Mouse (Mus musculus): ENCODE measurements around the gene Kcnk3.

Gene Kcnk3

DNA sequence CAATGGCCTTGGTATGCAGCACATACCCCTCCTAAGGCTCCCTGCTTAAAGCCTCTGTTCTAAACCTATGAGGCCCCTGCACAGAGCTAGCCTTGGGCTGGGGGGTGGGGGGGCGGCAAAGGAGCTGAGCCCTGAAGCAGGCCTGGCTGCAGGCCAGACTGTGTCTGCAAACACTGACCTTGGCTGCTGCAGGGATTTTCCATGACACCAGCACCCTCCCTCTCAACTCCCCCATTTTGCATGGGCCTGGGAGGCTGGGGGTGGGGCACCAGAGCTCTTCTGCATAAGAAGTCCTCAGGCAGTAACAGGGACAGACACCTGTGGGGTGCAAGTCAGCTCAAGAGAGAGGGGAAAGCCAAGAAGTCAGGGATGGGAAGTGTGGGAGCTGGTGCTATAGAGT, 26.3 kb downstream of the Kcnk3 start:
- no peak for DNase-seq (ENCODE audit: low read depth)

DNA sequence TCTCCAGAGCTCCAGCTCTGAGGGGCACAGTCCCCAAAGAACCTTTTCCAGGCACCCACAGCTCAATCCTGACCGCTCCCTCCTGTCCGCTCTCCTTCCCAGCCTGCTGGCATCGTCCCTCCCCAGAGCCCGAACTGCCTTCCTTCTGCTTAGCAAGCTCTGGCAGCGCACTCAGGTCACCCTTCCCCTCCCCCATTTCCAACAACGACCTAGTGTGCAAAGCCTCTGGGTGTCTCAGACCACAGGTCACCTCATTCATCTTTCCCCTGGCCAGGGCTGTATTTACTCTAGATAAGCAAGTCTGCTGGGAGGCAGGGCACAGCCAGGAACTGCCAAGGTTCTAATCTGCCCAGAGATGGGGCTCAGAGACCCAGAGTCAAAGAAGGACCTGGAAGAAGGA, 27.4 kb downstream of the Kcnk3 start:
- no peak for DNase-seq (ENCODE audit: low read depth)

DNA sequence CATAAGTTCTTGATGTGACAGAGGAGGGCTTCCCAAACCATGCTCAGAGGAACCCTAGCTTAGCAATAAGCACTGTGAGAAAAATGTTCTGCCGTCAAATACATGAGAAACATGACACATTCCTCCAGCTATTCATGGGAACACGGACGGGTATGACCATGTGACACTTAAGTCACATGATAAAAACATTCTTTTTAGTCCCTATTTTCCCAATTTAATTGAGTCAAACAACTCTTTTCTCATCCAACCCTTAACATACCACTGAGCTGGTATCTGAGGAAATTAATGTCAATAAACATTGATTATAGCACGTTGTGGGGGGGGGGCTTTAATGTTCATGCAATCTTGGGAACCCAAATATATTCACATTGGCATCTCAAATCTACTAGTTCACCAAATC, 27.8 kb downstream of the Kcnk3 start:
- no peak for DNase-seq (ENCODE audit: low read depth)

DNA sequence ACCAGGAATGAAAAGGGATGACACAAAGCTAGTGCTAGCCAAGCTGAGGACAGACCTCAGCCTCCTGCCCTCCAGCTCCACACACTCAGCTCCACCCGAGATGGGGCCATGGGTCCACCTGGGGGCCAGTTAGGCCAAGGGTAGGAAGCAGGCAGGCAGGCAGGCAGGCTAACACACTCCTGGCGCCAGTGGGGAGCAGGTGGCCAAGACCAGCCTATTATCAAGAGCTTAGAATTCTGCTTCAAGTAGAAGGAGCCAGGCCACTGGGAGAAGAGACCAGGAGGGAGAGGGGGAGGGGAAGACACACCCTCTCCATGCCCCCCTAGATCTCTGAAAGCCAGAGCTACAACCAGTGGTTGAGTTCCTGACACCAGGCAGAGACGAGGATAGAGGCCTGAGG, 28.7 kb downstream of the Kcnk3 start:
- DNase-seq (ENCODE audit: low read depth), result no peak

DNA sequence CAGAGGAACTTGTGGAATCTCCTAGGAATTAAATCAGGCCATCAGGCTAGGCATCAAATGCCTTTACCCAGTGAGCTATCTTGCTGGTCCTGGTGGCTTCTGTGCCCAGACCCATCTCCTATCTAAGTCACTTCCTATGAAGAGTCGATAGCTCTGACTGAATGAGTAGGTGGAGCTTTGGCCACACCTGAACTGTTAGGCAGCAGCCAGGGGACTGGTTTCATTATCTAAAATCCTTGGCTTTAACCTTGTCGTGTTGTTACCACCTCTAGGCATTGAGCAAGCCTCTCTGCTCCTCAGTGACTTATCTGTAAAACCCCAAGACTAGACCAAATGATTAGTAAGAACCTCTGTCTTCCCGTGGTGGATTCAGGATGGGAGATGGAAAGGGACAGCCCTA, 29.4 kb downstream of the Kcnk3 start:
- no peak for DNase-seq (ENCODE audit: low read depth)

DNA sequence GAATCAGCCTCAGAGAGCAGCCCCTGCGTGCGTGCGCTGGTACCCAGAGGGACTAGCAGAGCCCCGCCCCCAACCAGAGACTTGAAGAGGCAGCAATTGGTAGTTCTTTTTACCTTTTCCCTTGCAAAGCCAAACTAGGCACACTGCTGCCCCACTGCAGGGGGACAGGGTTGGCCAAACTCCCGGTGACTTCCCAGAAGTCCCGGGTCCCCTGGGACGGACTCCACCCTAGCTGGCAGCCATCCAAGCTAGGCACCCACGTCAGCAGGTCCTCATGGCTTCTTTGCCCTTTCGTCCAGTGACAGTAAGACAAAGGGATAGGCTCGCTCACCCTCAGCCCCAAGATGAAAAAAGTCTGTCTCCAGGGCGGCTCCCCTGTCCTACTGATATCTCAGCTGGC, 29.9 kb downstream of the Kcnk3 start:
- no peak for DNase-seq (ENCODE audit: low read depth)

DNA sequence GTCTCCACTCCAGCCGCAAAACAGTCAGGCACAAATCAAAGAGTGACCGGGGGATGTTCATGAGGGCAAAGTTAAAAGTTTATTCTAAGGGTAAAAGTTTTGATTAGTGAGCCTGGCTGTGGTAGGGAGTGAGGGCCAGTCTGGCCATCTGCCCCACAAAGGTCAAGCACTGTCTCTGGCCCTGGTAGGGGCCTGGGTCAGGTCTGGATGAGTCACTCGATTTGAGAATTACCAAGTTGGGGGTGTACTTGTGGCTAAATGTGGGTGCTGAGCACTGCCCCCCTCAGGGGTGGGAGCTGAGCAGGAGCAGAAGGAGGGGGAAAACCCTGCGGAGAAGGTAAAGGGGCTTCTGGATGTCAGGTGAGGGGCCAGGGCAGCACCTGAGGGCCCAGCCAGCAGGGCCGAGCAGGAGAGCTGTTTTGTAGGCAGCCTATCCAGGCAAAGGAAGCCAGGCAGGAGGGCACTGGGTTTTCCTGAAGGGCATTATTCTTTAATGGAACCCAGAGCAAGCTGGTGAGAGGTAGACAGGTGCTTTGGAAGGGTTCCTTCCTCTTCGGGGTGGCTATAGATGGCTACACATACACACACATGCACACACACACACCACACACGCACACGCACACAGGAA, 30.5 kb downstream of the Kcnk3 start:
- DNase-seq (ENCODE audit: low read depth), result no peak

DNA sequence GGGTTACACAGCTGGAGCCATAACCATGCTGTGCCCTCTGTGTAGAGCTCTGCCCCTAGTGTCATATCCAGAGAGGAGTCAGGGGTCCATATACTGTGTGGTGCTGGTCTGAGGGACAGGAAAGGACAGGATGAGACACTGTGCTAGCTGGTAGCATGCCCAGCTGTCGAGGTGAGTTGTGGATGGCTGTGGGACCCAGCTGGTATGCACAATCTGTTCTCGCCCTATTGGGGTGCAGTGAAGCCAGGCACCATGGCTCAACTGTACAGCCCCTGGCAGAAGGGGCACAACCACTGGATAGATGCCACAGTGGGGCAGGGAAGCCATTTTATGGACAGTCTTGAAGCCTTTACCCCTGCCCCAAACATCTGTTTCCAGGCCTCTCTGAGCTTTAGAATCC, 31.2 kb downstream of the Kcnk3 start:
- DNase-seq (ENCODE audit: low read depth), result no peak

DNA sequence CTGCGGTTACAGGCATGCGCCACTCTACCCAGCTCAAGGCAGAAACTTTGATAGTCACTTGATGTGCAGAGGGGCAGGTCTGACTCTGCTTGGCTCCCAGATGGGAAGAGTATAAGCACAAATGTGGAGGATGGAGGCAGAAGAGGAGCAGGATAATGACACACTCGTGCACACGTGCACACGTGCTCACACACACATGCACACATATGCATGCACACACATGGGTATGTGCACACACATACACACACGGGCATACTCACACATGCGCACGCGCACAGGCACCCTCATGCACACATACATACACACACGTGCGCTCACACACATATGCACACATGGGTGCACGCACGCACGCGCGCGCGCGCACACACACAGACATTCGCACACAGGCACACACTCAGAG, 32.6 kb downstream of the Kcnk3 start:
- no peak for DNase-seq (ENCODE audit: low read depth)

DNA sequence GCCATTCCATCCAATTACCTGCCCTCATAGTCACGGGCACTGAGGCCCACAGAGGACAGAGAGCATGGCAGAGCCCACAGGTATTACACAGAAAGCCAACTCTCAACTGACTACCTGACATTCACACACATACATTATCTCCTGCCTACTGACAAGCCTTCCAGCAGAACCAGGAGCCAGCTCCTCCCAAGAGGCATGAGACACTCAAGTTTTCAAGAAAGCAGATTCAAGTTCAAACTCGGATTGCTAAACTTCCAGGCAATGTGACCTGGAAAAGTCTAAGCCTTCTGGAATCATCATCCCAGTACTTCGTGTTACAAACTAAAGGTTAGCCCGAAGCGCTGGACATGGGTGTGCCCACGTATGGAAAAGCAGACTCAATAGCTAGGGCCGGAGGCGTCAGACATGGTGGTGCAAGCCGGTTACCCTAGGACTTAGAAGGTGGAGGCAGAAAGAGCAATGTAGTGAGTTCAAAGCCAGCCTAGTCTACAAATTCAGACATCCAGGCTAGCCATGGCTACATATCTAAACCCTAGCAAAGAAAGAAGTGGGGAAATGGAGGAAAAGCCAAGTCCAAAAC, 33.3 kb downstream of the Kcnk3 start:
- DNase-seq (ENCODE audit: low read depth), result no peak

DNA sequence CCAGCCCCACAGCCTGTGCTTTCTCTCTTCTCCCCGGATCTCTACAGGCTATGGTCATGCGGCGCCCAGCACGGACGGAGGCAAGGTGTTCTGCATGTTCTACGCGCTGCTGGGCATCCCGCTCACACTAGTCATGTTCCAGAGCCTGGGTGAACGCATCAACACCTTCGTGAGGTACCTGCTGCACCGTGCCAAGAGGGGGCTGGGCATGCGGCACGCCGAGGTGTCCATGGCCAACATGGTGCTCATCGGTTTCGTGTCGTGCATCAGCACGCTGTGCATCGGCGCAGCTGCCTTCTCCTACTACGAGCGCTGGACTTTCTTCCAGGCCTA, 33.8 kb downstream of the Kcnk3 start:
- DNase-seq (ENCODE audit: low read depth), result no peak

DNA sequence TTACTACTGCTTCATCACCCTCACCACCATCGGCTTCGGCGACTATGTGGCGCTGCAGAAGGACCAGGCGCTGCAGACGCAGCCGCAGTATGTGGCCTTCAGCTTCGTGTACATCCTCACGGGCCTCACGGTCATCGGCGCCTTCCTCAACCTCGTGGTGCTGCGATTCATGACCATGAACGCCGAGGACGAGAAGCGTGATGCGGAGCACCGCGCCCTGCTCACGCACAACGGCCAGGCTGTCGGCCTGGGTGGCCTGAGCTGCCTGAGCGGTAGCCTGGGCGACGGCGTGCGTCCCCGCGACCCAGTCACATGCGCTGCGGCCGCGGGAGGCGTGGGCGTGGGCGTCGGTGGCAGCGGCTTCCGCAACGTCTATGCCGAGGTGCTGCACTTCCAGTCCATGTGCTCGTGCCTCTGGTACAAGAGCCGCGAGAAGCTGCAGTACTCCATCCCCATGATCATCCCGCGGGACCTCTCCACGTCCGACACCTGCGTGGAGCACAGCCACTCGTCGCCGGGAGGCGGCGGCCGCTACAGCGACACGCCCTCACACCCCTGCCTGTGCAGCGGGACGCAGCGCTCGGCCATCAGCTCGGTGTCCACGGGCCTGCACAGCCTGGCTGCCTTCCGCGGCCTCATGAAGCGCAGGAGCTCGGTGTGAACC, 34.3 kb downstream of the Kcnk3 start:
- no peak for DNase-seq (ENCODE audit: low read depth)

DNA sequence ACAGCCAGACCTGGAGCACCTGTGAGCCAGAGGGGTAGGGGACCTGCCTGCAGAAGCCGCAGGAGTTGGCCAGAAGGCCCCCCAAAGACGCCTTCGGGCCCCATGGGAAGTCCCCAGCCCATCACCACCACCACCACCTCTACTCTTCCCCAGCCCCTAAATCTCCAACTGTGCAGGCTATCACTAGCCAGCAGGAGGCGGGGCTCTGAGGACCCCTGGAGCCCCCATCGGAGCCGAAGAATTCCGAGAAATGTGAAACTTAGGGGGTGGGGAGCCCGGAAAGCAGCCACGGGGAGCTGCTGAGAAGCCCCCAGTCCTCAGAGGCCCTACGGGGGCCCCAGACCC, 34.8 kb downstream of the Kcnk3 start:
- no peak for DNase-seq (ENCODE audit: low read depth)

DNA sequence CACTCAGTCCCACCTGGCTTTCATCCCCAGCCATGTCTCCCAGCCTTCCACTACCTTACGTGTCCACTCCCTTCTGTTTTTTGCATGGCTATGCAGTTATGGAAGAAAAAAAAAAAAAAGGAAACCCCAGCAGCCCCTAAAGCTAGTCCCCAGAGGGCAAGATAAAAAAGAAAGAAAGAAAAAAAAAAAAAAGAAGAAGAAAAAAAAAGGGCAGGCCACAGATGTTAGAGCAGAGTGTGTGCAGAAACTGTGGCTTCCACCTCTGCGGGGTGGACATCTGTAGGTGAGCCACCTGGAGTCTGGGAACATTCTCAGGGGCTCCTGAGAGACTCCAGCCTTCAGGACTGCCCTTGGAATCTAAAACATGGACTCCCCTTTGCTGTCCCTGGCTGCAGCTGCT, 35.4 kb downstream of the Kcnk3 start:
- no peak for DNase-seq (ENCODE audit: low read depth)

DNA sequence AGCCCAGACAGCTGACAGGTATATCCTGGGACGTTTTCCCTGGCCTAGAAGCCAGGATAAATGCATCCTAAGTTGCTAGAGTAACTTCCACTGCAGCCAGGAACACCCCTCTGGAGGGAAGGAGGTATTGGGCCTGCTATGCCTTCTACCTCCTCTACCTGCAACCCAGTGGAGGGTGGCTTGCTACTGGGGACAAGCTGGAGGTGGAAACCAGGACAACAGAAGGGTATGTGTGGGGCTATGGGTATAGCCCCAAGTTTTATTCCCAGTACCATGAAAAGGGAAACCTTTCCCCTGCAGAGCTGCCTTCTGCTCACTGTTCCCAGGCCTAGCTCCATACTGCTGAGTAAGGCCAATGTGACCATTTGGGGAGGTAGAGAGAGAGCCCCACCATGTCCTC, 36.3 kb downstream of the Kcnk3 start:
- DNase-seq (ENCODE audit: low read depth), result no peak

DNA sequence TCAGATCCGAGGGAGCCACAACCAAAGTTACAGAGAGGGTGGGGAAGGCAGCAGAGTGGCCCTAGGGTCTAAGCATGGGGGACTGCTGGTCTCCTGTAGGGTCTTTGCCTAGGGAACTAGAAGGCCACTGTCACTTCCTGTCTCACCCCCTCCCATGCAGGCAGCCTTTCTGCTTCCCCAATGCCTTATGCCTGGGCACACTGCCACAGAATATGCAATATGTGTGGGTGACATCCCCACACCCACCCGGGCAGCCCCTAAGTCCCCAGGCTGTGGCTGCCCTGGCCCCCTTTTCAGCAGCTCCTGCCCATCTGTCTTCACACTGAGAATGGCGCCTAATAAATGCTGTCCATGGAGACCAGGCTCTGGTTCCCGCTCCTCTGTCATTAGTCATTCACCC, 36.9 kb downstream of the Kcnk3 start:
- DNase-seq (ENCODE audit: low read depth), result no peak

DNA sequence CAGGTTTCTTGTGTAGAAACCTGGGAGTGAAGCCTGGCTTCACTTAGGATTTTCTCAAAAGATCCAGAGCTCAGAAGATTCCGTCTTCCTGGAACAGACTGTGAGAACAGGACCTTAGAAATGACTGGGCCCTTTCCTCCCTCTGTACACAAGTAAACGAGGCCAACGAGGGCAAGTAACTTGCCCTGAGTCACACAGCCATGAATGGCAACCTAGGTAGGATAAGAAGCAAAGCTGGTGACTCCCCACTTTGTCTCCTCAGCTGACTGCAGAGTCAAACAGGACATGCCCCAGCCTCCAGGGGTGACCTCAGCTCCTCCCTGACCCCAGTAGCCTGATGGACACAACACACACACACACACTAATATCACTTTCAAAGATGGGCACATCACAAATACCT, 37.4 kb downstream of the Kcnk3 start:
- DNase-seq (ENCODE audit: low read depth), result no peak

DNA sequence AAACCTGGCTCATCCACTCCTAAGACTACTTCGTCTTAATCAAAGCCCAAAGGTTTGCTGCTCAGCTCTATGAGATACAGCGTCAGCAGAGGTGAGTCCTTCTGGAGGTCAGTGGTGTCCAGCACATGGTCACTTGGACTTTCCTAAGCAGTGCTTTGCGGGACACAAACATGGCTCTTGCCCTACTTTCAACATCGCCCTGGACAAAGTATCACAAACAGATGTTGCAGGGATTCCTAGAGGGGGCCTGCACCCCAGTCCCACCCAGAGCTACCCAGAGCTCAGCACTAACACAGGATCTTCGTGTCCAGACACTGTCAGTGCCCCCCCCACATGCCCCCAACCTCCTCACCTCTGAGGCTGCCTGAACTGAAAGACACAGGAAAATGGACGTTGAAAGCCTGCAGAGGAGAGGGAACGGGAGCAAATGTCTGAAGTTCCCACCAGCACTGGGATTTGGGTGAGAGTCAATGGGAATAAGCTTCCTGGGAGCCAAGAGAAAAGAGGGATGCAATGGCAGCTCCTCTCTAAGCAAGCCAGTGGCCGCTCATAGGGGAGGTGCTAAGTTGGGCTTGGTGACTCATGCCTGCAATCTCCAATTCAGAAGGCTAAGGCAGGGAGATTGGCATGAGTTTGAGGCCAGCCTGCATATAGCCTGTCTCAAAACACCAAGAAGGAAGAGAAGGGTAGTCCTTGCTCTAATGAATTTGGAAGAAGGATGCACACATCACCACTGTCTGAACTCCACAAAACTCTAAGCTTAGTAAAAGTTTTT, 38.5 kb downstream of the Kcnk3 start:
- no peak for DNase-seq (ENCODE audit: low read depth)

DNA sequence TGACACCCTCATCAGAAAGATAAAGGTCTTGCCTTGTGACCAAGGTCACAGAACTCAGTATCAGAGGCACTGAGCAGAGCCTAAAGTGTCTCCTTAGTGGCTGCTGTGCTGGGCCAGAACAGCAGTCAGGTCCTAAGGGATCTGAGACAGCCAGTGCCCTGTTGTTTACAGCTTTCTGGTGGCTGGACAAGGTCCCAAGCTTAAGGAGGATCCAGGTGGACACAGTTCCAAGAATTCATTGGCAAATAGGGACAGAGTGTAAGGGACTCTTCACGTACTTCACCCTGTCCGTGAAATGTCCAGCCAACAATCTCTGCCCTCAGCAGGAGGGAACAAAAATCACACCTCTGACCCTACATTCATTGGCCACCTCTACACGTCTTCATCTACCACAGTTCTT, 40.5 kb downstream of the Kcnk3 start:
- DNase-seq (ENCODE audit: low read depth), result no peak

DNA sequence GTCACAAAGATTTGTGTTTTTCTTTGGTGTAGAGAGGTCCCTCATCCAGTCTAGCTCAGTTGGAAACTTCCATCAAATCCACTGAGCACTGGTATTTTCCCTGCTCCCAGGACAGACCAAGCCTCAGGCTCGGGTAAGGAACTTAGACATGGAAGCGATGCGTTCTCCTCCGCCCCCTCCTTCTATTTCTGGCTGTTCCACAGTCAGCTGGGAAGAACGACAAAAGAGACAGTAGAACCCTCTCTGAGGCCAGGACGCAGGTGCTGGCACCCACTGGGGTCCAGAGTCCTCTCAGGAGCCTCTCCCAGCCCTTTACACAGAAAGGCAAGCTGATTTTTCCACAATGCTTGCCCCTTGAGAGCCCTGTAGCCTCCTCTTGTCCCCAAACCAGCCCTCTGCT, 42.4 kb downstream of the Kcnk3 start:
- no peak for DNase-seq (ENCODE audit: low read depth)

DNA sequence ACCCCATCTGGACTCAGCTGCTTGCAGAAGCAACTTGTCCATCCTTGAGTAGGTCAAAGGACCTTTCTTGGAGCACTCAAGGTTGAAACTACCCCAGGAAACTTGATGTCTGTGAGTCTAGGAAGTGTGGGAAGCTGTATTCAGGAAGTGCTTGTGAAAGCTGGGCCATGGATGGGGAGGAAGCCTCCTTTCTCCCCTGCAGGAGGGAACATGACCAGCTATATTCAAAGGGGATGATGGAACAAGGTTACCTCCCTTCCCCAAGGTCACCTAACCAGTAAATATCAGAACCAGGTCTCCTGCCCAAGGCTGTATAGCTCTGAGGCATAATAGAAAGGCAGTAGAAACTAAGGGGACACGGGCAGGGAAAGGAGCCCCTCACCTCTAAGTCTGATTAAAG, 44.2 kb downstream of the Kcnk3 start:
- no peak for DNase-seq (ENCODE audit: low read depth)

DNA sequence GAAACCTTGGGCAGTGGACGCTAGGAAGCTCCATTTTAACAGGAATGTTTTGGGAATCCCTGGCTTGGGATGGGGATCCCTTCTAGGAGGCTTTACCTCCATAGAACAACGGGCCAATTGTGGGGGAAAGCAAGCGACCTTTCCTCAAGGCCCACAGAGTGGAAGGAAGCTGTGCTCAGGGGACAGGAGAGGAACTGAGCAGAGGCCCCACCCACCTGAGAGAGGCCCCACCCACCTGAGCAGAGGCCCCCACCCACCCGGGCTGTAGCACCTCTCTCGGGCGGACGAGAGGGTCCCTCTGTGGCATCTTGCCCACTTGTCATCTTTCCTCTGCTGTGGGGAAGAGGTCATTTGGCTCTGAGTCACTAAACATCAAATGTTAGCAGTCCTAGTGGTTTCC, 49.0 kb downstream of the Kcnk3 start:
- no peak for DNase-seq (ENCODE audit: low read depth)

DNA sequence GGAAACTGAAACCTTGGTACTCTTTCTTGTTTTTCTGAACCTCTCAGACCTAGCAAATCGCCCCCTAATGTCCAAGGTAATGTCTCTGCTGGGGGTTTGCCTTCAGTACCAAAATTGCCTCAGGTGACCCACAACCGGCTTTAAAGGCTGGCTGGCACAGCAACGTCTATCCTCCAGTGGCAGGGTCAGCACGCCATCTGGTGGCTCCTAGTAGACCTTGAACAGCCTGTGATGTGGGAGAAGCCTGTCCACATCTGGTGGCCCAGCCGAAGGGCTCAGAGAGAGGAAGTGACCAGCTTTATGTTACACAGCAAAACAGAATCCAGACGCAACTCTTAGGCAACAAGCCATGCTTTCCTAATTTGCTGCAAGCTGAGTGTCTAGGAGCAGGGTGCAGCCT, 50.1 kb downstream of the Kcnk3 start:
- DNase-seq (ENCODE audit: low read depth), result peak; percentile 30
